Mouse (Mus musculus): ENCODE measurements around the gene Fstl4. TPM values are rescaled to one million over a fixed set of nuclear protein-coding genes. Genes with fewer than 3 reads are reported as not detected.

The Fstl4 gene
- polyA plus RNA-seq, 1 experiment = 0.18 TPM

DNA sequence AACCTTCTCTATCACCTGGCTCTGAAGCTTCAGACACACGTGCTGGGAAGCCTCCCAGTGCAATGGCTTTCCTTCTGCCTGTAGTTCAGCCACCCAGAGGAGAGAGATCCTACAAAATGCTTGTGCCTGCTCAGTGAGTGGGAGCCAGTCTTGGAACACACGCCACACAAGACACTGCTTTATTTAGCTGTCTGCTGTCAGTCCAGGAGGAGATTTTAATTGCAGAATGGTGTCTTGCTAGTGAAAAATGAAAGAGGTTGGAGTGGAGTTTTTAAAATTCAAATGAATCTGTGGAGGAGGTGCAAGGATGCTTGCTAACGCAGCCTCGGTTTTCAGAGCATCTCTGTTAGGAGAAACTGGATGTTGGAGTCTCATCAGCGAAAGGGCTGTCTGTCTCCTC is 29.9 kb downstream of the Fstl4 start:
- Histone ChIP-seq H3K4me1 (replicated peaks; ENCODE audit: control insufficient read depth, insufficient read depth, low read length) (no peaks in the 10 kb centered on the region), H3K27ac (ENCODE audit: control insufficient read depth, insufficient read depth, low read length) (no peak overlapping the region), H3K27me3 (ENCODE audit: control insufficient read depth, insufficient read depth, low read length) (no peaks in the 10 kb centered on the region), H3K36me3 (ENCODE audit: control insufficient read depth, insufficient read depth, low read length) (no peaks in the 10 kb centered on the region), H3K4me3 (ENCODE audit: control insufficient read depth, insufficient read depth, low read length) (no peak overlapping the region)
- WGBS = 78% methylated on average over 5 of the region's 5 CpGs
- TF ChIP-seq CTCF (IDR thresholded peaks at IDR 0.05; ENCODE audit: borderline replicate concordance, control insufficient read depth, extremely low read depth, insufficient read depth, low read length, poor library complexity) (no peak), POLR2A (IDR thresholded peaks at IDR 0.05; ENCODE audit: control insufficient read depth, extremely low read depth, insufficient read depth, low read length, poor library complexity) (no peak)
- no peak for DNase-seq

DNA sequence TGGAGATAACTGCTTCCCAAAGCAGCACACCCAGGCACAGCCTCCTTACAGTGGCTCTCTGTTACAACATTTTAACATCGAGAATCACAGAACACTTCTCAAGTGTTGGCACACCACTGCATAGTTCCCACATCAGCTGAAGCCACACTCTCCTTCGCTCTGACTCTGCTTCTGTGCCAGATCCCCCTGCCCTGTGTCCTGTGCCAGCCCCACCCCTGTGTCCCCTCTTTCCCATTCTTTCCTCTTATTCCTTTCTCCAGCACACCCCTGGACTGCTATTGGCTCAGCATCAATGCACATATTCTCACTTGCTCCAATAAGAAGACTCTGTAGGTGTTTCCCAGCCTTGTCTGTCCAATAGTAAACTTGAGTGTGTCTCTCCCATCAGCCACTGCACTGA is 45.1 kb downstream of the Fstl4 start:
- TF ChIP-seq CTCF (IDR thresholded peaks at IDR 0.05; ENCODE audit: borderline replicate concordance, control insufficient read depth, extremely low read depth, insufficient read depth, low read length, poor library complexity) = no peak
- TF ChIP-seq POLR2A (IDR thresholded peaks at IDR 0.05; ENCODE audit: control insufficient read depth, extremely low read depth, insufficient read depth, low read length, poor library complexity) = no peak
- 81% methylated on average over 2 of the region's 2 CpGs for WGBS
- Histone ChIP-seq H3K36me3 (ENCODE audit: control insufficient read depth, insufficient read depth, low read length) (no peaks in the 10 kb centered on the region), H3K27me3 (ENCODE audit: control insufficient read depth, insufficient read depth, low read length) (no peaks in the 10 kb centered on the region), H3K4me3 (ENCODE audit: control insufficient read depth, insufficient read depth, low read length) (no peak overlapping the region), H3K4me1 (replicated peaks; ENCODE audit: control insufficient read depth, insufficient read depth, low read length) (no peaks in the 10 kb centered on the region), H3K27ac (ENCODE audit: control insufficient read depth, insufficient read depth, low read length) (no peak overlapping the region)
- no peak for DNase-seq

DNA sequence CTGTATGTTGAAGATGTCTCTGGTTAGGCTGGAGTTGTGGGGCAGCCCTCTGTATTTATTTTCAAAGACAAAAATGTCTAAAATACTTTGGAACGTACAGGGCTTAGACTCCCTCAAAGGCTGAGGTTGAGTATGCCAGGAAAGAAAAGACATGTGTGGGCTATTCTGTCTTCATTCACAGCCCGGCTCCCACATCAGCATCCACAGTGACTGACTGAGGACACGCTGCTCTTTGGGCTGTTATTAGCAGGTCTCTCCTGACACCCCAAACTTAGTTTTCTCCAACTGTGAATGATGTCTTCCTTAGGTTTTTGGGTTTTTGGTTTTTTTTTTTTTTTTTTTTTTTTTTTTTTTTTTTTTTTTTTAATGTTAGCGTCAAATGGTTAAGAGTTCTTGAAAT is 51.6 kb downstream of the Fstl4 start:
- Histone ChIP-seq H3K4me1 (replicated peaks; ENCODE audit: control insufficient read depth, insufficient read depth, low read length) (no peaks in the 10 kb centered on the region), H3K4me3 (ENCODE audit: control insufficient read depth, insufficient read depth, low read length) (no peak overlapping the region), H3K36me3 (ENCODE audit: control insufficient read depth, insufficient read depth, low read length) (no peaks in the 10 kb centered on the region), H3K27ac (ENCODE audit: control insufficient read depth, insufficient read depth, low read length) (no peak overlapping the region), H3K27me3 (ENCODE audit: control insufficient read depth, insufficient read depth, low read length) (no peaks in the 10 kb centered on the region)
- no peak for TF ChIP-seq CTCF (IDR thresholded peaks at IDR 0.05; ENCODE audit: borderline replicate concordance, control insufficient read depth, extremely low read depth, insufficient read depth, low read length, poor library complexity)
- no peak for TF ChIP-seq POLR2A (IDR thresholded peaks at IDR 0.05; ENCODE audit: control insufficient read depth, extremely low read depth, insufficient read depth, low read length, poor library complexity)
- 85% methylated on average over 4 of the region's 4 CpGs for WGBS
- DNase-seq = no peak

GRCm38 (mm10) chr11:52820336-52820905 is 56.0 kb downstream of the Fstl4 start:
- H3K27ac ChIP-seq (ENCODE audit: control insufficient read depth, insufficient read depth, low read length) = no peak overlapping the region
- no peak for TF ChIP-seq POLR2A (IDR thresholded peaks at IDR 0.05; ENCODE audit: control insufficient read depth, extremely low read depth, insufficient read depth, low read length, poor library complexity)
- TF ChIP-seq CTCF (IDR thresholded peaks at IDR 0.05; ENCODE audit: borderline replicate concordance, control insufficient read depth, extremely low read depth, insufficient read depth, low read length, poor library complexity) = no peak
- DNase-seq = no peak
- no peak overlapping the region for H3K4me3 ChIP-seq (ENCODE audit: control insufficient read depth, insufficient read depth, low read length)
- 37% methylated on average over 2 of the region's 2 CpGs for WGBS
- no peaks in the 10 kb centered on the region for H3K4me1 ChIP-seq (replicated peaks; ENCODE audit: control insufficient read depth, insufficient read depth, low read length)
- H3K27me3 ChIP-seq (ENCODE audit: control insufficient read depth, insufficient read depth, low read length) = no peaks in the 10 kb centered on the region
- H3K36me3 ChIP-seq (ENCODE audit: control insufficient read depth, insufficient read depth, low read length) = no peaks in the 10 kb centered on the region

- no peak for TF ChIP-seq CTCF (IDR thresholded peaks at IDR 0.05; ENCODE audit: borderline replicate concordance, control insufficient read depth, extremely low read depth, insufficient read depth, low read length, poor library complexity)
- H3K4me3 ChIP-seq (ENCODE audit: control insufficient read depth, insufficient read depth, low read length) = no peak overlapping the region
- no peak overlapping the region for H3K27ac ChIP-seq (ENCODE audit: control insufficient read depth, insufficient read depth, low read length)
- H3K27me3 ChIP-seq (ENCODE audit: control insufficient read depth, insufficient read depth, low read length) = no peaks in the 10 kb centered on the region
- no peak for DNase-seq
- WGBS = 87% methylated on average over 2 of the region's 2 CpGs
- H3K36me3 ChIP-seq (ENCODE audit: control insufficient read depth, insufficient read depth, low read length) = no peaks in the 10 kb centered on the region
- no peaks in the 10 kb centered on the region for H3K4me1 ChIP-seq (replicated peaks; ENCODE audit: control insufficient read depth, insufficient read depth, low read length)
Measured at GRCm38 (mm10) chr11:52826591-52826990, 62.2 kb downstream of the Fstl4 start.

GRCm38 (mm10) chr11:52831631-52832310 is 67.3 kb downstream of the Fstl4 start:
- 96% methylated on average over 12 of the region's 12 CpGs for WGBS
- H3K4me1 ChIP-seq (replicated peaks; ENCODE audit: control insufficient read depth, insufficient read depth, low read length) = no peaks in the 10 kb centered on the region
- DNase-seq = no peak
- no peaks in the 10 kb centered on the region for H3K27me3 ChIP-seq (ENCODE audit: control insufficient read depth, insufficient read depth, low read length)
- no peak overlapping the region for H3K4me3 ChIP-seq (ENCODE audit: control insufficient read depth, insufficient read depth, low read length)
- no peak for TF ChIP-seq CTCF (IDR thresholded peaks at IDR 0.05; ENCODE audit: borderline replicate concordance, control insufficient read depth, extremely low read depth, insufficient read depth, low read length, poor library complexity)
- TF ChIP-seq POLR2A (IDR thresholded peaks at IDR 0.05; ENCODE audit: control insufficient read depth, extremely low read depth, insufficient read depth, low read length, poor library complexity) = no peak
- no peak overlapping the region for H3K27ac ChIP-seq (ENCODE audit: control insufficient read depth, insufficient read depth, low read length)
- no peaks in the 10 kb centered on the region for H3K36me3 ChIP-seq (ENCODE audit: control insufficient read depth, insufficient read depth, low read length)

DNA sequence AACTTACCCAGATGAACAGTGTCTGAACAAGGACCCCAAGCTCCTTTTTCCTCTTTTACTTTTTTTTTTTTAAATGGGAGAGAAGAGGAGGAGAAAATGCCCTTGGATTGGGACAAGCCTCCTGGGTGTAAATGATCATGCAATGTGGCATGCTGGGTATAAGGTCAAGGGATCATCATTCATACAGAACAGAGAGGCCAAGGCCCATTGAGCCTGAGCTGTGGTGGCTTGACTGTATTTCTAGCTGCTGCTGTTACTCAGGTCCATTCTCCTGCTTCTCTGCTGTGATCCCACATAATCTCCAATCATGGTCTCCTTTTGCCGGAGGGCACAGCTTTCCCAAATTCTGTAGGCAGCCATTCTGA is 67.9 kb downstream of the Fstl4 start:
- no peaks in the 10 kb centered on the region for H3K36me3 ChIP-seq (ENCODE audit: control insufficient read depth, insufficient read depth, low read length)
- WGBS = 96% methylated on average over 1 of the region's 1 CpGs
- DNase-seq = no peak
- H3K4me3 ChIP-seq (ENCODE audit: control insufficient read depth, insufficient read depth, low read length) = no peak overlapping the region
- TF ChIP-seq POLR2A (IDR thresholded peaks at IDR 0.05; ENCODE audit: control insufficient read depth, extremely low read depth, insufficient read depth, low read length, poor library complexity) (no peak), CTCF (IDR thresholded peaks at IDR 0.05; ENCODE audit: borderline replicate concordance, control insufficient read depth, extremely low read depth, insufficient read depth, low read length, poor library complexity) (no peak)
- no peak overlapping the region for H3K27ac ChIP-seq (ENCODE audit: control insufficient read depth, insufficient read depth, low read length)
- no peaks in the 10 kb centered on the region for H3K27me3 ChIP-seq (ENCODE audit: control insufficient read depth, insufficient read depth, low read length)
- no peaks in the 10 kb centered on the region for H3K4me1 ChIP-seq (replicated peaks; ENCODE audit: control insufficient read depth, insufficient read depth, low read length)

All from thymus, adult 2 months (tissue).